8 mouse cellular contexts compared by ENCODE assay signal in the genomic region with DNA sequence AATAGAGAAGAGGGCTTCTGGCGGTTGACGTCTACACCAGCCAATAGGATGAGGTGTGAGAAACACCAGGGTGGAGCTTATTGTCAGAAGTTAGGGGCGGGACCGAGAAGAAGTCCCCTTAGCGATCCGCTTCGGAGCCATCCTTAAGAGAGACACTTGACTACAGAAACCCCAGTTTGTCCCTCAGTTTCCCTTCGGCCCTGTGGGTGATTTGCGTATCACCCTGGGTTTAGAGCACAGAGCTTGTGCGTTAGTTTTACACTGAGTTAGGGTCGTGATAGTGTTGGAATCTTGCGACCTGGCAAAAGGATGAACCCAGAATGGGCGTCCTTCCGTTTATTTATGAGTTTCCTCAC. TPM values are rescaled to one million over a fixed set of nuclear protein-coding genes. Genes with fewer than 3 reads are reported as not detected.
DNase-seq lines count a peak whose midpoint lies in the region; ATAC-seq and TF ChIP-seq lines count a peak whose summit lies in the region.

No protein-coding gene starts in this region.

- H3K9ac ChIP-seq in forebrain, embryonic 14.5 days (ENCODE audit: low read length), result peak overlapping the region; percentile 75
- H3K9ac ChIP-seq in liver, embryonic 15.5 days, result peak overlapping the region; percentile 85

- ATAC-seq in forebrain, embryonic 14.5 days, result no peak
- ATAC-seq in liver, embryonic 15.5 days (ENCODE audit: insufficient read depth), result no peak

- DNase-seq in heart, embryonic 10.5 days (ENCODE audit: low spot score), result no peak
- DNase-seq in heart, postnatal 25 days (ENCODE audit: low spot score), result no peak
- no peak for DNase-seq in forebrain, embryonic 14.5 days (ENCODE audit: low spot score)
- no peak for DNase-seq in T-cell, adult 2 months (ENCODE audit: low spot score)
- DNase-seq in thymus, postnatal 14 days, result no peak
- DNase-seq in left cerebral cortex, adult 18-20 months (ENCODE audit: low spot score in 2 of 2), result no peak

- H3K36me3 ChIP-seq in heart, embryonic 10.5 days, result peaks cover 39% of the 10 kb centered on the region
- H3K36me3 ChIP-seq in C2C12 (ENCODE audit: control insufficient read depth, insufficient read depth), result no peaks in the 10 kb centered on the region
- 0 out of 2 replicates have a peak, but pooled peaks cover 4% of the 10 kb centered on the region for H3K36me3 ChIP-seq in forebrain, embryonic 14.5 days (ENCODE audit: control insufficient read depth, insufficient read depth, low read length)
- peaks cover 15% of the 10 kb centered on the region for H3K36me3 ChIP-seq in liver, embryonic 15.5 days (replicated peaks)

- H3K4me1 ChIP-seq in heart, embryonic 10.5 days, result peaks cover 20% of the 10 kb centered on the region
- peaks cover 13% of the 10 kb centered on the region for H3K4me1 ChIP-seq in forebrain, embryonic 14.5 days (ENCODE audit: control insufficient read depth, insufficient read depth, low read length)
- peaks cover 68% of the 10 kb centered on the region for H3K4me1 ChIP-seq in liver, embryonic 15.5 days (replicated peaks)

- H3K79me2 ChIP-seq in C2C12 (ENCODE audit: control insufficient read depth, insufficient read depth), result peaks cover 51% of the 10 kb centered on the region

- peak overlapping the region; percentile 85 for H3ac ChIP-seq in C2C12 (ENCODE audit: control insufficient read depth, insufficient read length, low read depth)

- H3K79me3 ChIP-seq in C2C12 (ENCODE audit: low read depth), result peaks cover 38% of the 10 kb centered on the region

- H3K27me3 ChIP-seq in heart, embryonic 10.5 days (ENCODE audit: insufficient read depth, poor library complexity, severe bottlenecking), result no peaks in the 10 kb centered on the region
- no peaks in the 10 kb centered on the region for H3K27me3 ChIP-seq in C2C12 (ENCODE audit: control insufficient read depth, insufficient read depth, insufficient read length)
- no peaks in the 10 kb centered on the region for H3K27me3 ChIP-seq in forebrain, embryonic 14.5 days (replicated peaks; ENCODE audit: control insufficient read depth, insufficient read depth, low read length)
- H3K27me3 ChIP-seq in liver, embryonic 15.5 days, result no peaks in the 10 kb centered on the region

- H3K4me3 ChIP-seq in heart, embryonic 10.5 days, result peak overlapping the region; percentile 75
- H3K4me3 ChIP-seq in C2C12 (ENCODE audit: insufficient read depth, poor library complexity, severe bottlenecking), result peak overlapping the region; percentile 44
- H3K4me3 ChIP-seq in forebrain, embryonic 14.5 days (ENCODE audit: low read depth, low read length), result peak overlapping the region; percentile 39
- H3K4me3 ChIP-seq in liver, embryonic 15.5 days (replicated peaks), result peak overlapping the region; percentile 72

- TF ChIP-seq CTCF in C2C12 (IDR thresholded peaks at IDR 0.05; ENCODE audit: control insufficient read depth, insufficient read depth, insufficient read length), result no peak

- intact Hi-C loops in heart, postnatal 25 days (cut with DNase I), result no loop called here

- no peaks in the 10 kb centered on the region for H3K9me3 ChIP-seq in heart, embryonic 10.5 days
- no peaks in the 10 kb centered on the region for H3K9me3 ChIP-seq in forebrain, embryonic 14.5 days (replicated peaks; ENCODE audit: control insufficient read depth, low read length)
- no peaks in the 10 kb centered on the region for H3K9me3 ChIP-seq in liver, embryonic 15.5 days (replicated peaks)

- WGBS in heart, embryonic 10.5 days, result 0% methylated on average over 14 of the region's 14 CpGs
- WGBS in forebrain, embryonic 14.5 days, result under 1% methylated on average over 14 of the region's 14 CpGs
- under 1% methylated on average over 14 of the region's 14 CpGs for WGBS in liver, embryonic 15.5 days (ENCODE audit: insufficient replicate concordance)

- H3K4me2 ChIP-seq in forebrain, embryonic 14.5 days (ENCODE audit: low read length), result peak overlapping the region; percentile 94
- H3K4me2 ChIP-seq in liver, embryonic 15.5 days, result peak overlapping the region; percentile 83

- peak overlapping the region; percentile 96 for H3K27ac ChIP-seq in heart, embryonic 10.5 days
- peak overlapping the region; percentile 70; the same call in 1 of the 2 replicates for H3K27ac ChIP-seq in forebrain, embryonic 14.5 days (ENCODE audit: low read depth, low read length)
- H3K27ac ChIP-seq in liver, embryonic 15.5 days (replicated peaks), result peak overlapping the region; percentile 100

TF ChIP-seq in C2C12, 6 proteins besides CTCF, POLR2A, EP300 and RAD21:
- no peak for TF ChIP-seq MYOG (IDR thresholded peaks at IDR 0.05; ENCODE audit: control insufficient read depth, extremely low read depth, insufficient read length)
- TF ChIP-seq FOSL1 (IDR thresholded peaks at IDR 0.05; ENCODE audit: insufficient read depth, low read length, poor library complexity, severe bottlenecking), result no peak
- TF ChIP-seq MYOD1 (IDR thresholded peaks at IDR 0.05; ENCODE audit: control insufficient read depth, insufficient read length, low read depth), result no peak
- no peak for TF ChIP-seq USF1 (IDR thresholded peaks at IDR 0.05; ENCODE audit: low read depth)
- TF ChIP-seq MAX (IDR thresholded peaks at IDR 0.05), result no peak

RNA-seq across cellular contexts. Expression of a gene that starts 0.6 kb away (rescaled TPM):
- 46.8 and 47.9 TPM in 2 replicates for polyA plus RNA-seq in heart, embryonic 10.5 days (2016; fragmentation: Nextera tagmentation; extraction: Ambion mirVana)
- total RNA-seq in heart, postnatal 25 days (2021), result 10 to 100 TPM; 57.6 to 59.3 TPM
- polyA plus RNA-seq in C2C12 (2012; fragmentation: generic; extraction: Trizol), result 27.5 TPM
- 42.5 TPM in 2 replicates for polyA plus RNA-seq in forebrain, embryonic 14.5 days (2014; fragmentation: Nextera tagmentation; extraction: Ambion mirVana)
- 15.3 and 16.0 TPM in 2 replicates for polyA plus RNA-seq in liver, embryonic 15.5 days (2015; fragmentation: Nextera tagmentation; extraction: Ambion mirVana)
- total RNA-seq in left cerebral cortex, adult 18-20 months (2021), result 10 to 100 TPM; 47.3 to 47.6 TPM

RNA-seq across cellular contexts. Expression of a gene that starts 16.4 kb away (rescaled TPM):
- 1.0 and 1.8 TPM in 2 replicates for polyA plus RNA-seq in heart, embryonic 10.5 days (2016; fragmentation: Nextera tagmentation; extraction: Ambion mirVana)
- total RNA-seq in heart, postnatal 25 days (2021), result 1 to 10 TPM; 8.6 to 9.4 TPM
- 0.05 TPM for polyA plus RNA-seq in C2C12 (2012; fragmentation: generic; extraction: Trizol)
- polyA plus RNA-seq in forebrain, embryonic 14.5 days (2014; fragmentation: Nextera tagmentation; extraction: Ambion mirVana), result 1.8 and 2.3 TPM in 2 replicates
- polyA plus RNA-seq in liver, embryonic 15.5 days (2015; fragmentation: Nextera tagmentation; extraction: Ambion mirVana), result 0.50 TPM in 2 replicates
- 1 to 10 TPM; 2.5 to 3.6 TPM for total RNA-seq in left cerebral cortex, adult 18-20 months (2021)

RNA-seq across cellular contexts. Expression of a gene that starts 42.8 kb away (rescaled TPM):
- 99.0 and 112 TPM in 2 replicates for polyA plus RNA-seq in heart, embryonic 10.5 days (2016; fragmentation: Nextera tagmentation; extraction: Ambion mirVana)
- total RNA-seq in heart, postnatal 25 days (2021), result 10 to 100 TPM; 35.7 to 39.4 TPM
- polyA plus RNA-seq in C2C12 (2012; fragmentation: generic; extraction: Trizol), result 145 TPM
- 27.1 and 32.3 TPM in 2 replicates for polyA plus RNA-seq in forebrain, embryonic 14.5 days (2014; fragmentation: Nextera tagmentation; extraction: Ambion mirVana)
- polyA plus RNA-seq in liver, embryonic 15.5 days (2015; fragmentation: Nextera tagmentation; extraction: Ambion mirVana), result 41.2 and 42.4 TPM in 2 replicates
- total RNA-seq in left cerebral cortex, adult 18-20 months (2021), result 10 to 100 TPM; 13.6 to 15.1 TPM

RNA-seq across cellular contexts. Expression of a gene that starts 51.1 kb away (rescaled TPM):
- polyA plus RNA-seq in heart, embryonic 10.5 days (2016; fragmentation: Nextera tagmentation; extraction: Ambion mirVana), result 0.13 TPM in 1 of 2 replicates, not detected in the other
- total RNA-seq in heart, postnatal 25 days (2021), result not detected
- polyA plus RNA-seq in C2C12 (2012; fragmentation: generic; extraction: Trizol), result 0.05 TPM
- polyA plus RNA-seq in forebrain, embryonic 14.5 days (2014; fragmentation: Nextera tagmentation; extraction: Ambion mirVana), result 0.30 and 0.67 TPM in 2 replicates
- 0.05 TPM in 1 of 2 replicates, not detected in the other for polyA plus RNA-seq in liver, embryonic 15.5 days (2015; fragmentation: Nextera tagmentation; extraction: Ambion mirVana)
- not detected for total RNA-seq in left cerebral cortex, adult 18-20 months (2021)

RNA-seq across cellular contexts. Expression of a gene that starts 52.5 kb away (rescaled TPM):
- polyA plus RNA-seq in heart, embryonic 10.5 days (2016; fragmentation: Nextera tagmentation; extraction: Ambion mirVana), result 12.2 and 14.2 TPM in 2 replicates
- 10 to 100 TPM; 37.1 to 37.8 TPM for total RNA-seq in heart, postnatal 25 days (2021)
- 16.4 TPM for polyA plus RNA-seq in C2C12 (2012; fragmentation: generic; extraction: Trizol)
- polyA plus RNA-seq in forebrain, embryonic 14.5 days (2014; fragmentation: Nextera tagmentation; extraction: Ambion mirVana), result 3.4 TPM in 2 replicates
- polyA plus RNA-seq in liver, embryonic 15.5 days (2015; fragmentation: Nextera tagmentation; extraction: Ambion mirVana), result 3.9 and 4.2 TPM in 2 replicates
- total RNA-seq in left cerebral cortex, adult 18-20 months (2021), result 100 to 1,000 TPM; 141 to 147 TPM
